Mouse (Mus musculus) neural tube, embryonic 11.5 days (tissue): Measurements from ENCODE around the gene Smap1. TPM values are rescaled to one million over a fixed set of nuclear protein-coding genes. Genes with fewer than 3 reads are reported as not detected.

Experiments used
- ATAC-seq: fragments of 200-750 bp; cut with Nextera tagmentation; 2 replicates; pipeline ENCODE4 v1.8.0; 2017; ENCODE audit warnings: moderate number of reproducible peaks, mild to moderate bottlenecking, moderate TSS enrichment, moderate library complexity; ENCODE audit not compliant: insufficient read depth, low FRiP score, low TSS enrichment
- DNase-seq: peaks from one replicate; pipeline ENCODE4 v3.0.0-alpha.2; 2015; ENCODE audit warnings: low spot score
- H3K27ac ChIP-seq: fragments of 300-500 bp; sonication (generic); 2 replicates; pipeline ENCODE4 v1.5.1; 2014; ENCODE audit warnings: low read depth, mild to moderate bottlenecking, low read length
- H3K27me3 ChIP-seq: fragments of 300-500 bp; sonication (generic); 2 replicates; pipeline ENCODE4 v1.6.1; 2014; ENCODE audit warnings: mild to moderate bottlenecking, low read length, mixed read lengths; ENCODE audit not compliant: control insufficient read depth, insufficient read depth
- H3K36me3 ChIP-seq: fragments of 300-500 bp; sonication (generic); 2 replicates; pipeline ENCODE4 v1.6.1; 2014; ENCODE audit warnings: mild to moderate bottlenecking, low read length, moderate library complexity, mixed read lengths; ENCODE audit not compliant: control insufficient read depth, insufficient read depth
- H3K4me1 ChIP-seq: fragments of 300-500 bp; sonication (generic); 2 replicates; pipeline ENCODE4 v1.6.1; 2014; ENCODE audit warnings: low read length, mixed read lengths; ENCODE audit not compliant: control insufficient read depth, insufficient read depth
- H3K4me2 ChIP-seq: fragments of 300-500 bp; sonication (generic); 2 replicates; pipeline ENCODE4 v1.6.1; 2014; ENCODE audit warnings: low read depth, mild to moderate bottlenecking, moderate library complexity
- H3K4me3 ChIP-seq: fragments of 300-500 bp; sonication (generic); 2 replicates; pipeline ENCODE4 v1.5.1; 2014; ENCODE audit warnings: low read depth, low read length
- H3K9ac ChIP-seq: fragments of 300-500 bp; sonication (generic); 2 replicates; pipeline ENCODE4 v1.6.1; 2014; ENCODE audit warnings: mild to moderate bottlenecking, low read length
- H3K9me3 ChIP-seq: fragments of 300-500 bp; sonication (generic); 2 replicates; pipeline ENCODE4 v1.6.1; 2016; ENCODE audit warnings: low read length; ENCODE audit not compliant: control insufficient read depth
- WGBS: fragments of 180-500 bp; shearing (Covaris S2); extraction: QIAGEN DNeasy Blood & Tissue Kit; methylation state at CpG from one replicate; pipeline ENCODE4 v1.1.7; 2014; 5-methylcytosine and 5-hydroxymethylcytosine counted together
- polyA plus RNA-seq: library from polyadenylated mRNA; unstranded; fragments of >200 nt; fragmentation: Nextera tagmentation; extraction: Ambion mirVana; gene quantifications from 2 replicates; pipeline ENCODE4 v1.2.1, GENCODE M21; 2014

Gene Smap1
- polyA plus RNA-seq, 1 experiment from 2014 or later = 64.6 TPM

DNA sequence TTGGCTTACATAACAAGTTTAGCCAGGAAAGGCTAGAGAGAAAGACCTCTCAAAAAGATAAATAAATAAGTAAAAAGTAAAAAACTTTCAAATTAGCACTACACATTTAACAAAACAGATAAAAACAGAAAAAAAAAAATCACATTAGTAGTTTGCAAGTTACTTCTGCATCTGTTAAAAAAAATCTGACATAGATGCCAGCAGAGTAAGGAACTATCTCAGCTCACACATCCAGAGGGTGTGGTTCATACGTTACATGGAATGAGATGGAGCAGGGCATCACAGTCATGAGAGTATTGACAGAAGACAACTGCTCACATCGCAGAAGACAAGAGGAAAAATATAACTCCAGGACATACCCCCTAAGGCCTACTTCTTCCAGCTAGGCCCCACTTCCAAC, 19.4 kb downstream of the Smap1 start:
- Histone ChIP-seq H3K9me3 (no peaks in the 10 kb centered on the region), H3K27ac (no peak overlapping the region), H3K4me2 (no peak overlapping the region), H3K36me3 (no peaks in the 10 kb centered on the region), H3K27me3 (no peaks in the 10 kb centered on the region), H3K4me3 (no peak overlapping the region), H3K4me1 (no peaks in the 10 kb centered on the region), H3K9ac (no peak overlapping the region)
- no peak for ATAC-seq
- 97% methylated on average over 2 of the region's 2 CpGs for WGBS
- no peak for DNase-seq

DNA sequence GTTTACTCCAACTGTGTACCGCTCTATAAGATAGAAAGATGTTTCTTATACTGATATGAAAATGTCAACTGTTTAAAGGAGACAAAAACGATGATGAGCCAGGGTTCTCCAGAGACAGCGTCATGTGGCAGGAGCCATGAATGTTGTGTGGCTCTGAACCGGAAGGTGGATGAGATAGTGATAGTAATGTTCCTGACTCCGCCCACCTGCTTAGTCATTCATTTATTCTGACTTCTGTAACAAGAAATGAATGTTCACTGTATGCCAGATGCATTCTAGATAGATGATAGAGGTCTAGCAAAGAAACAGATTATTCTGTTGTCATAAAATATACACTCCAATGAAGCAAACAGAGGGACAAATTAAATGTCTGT, 22.5 kb downstream of the Smap1 start:
- Histone ChIP-seq H3K27me3 (no peaks in the 10 kb centered on the region), H3K36me3 (no peaks in the 10 kb centered on the region), H3K4me2 (no peak overlapping the region), H3K4me1 (no peaks in the 10 kb centered on the region), H3K4me3 (no peak overlapping the region), H3K9ac (no peak overlapping the region), H3K27ac (no peak overlapping the region), H3K9me3 (no peaks in the 10 kb centered on the region)
- WGBS = 95% methylated on average over 5 of the region's 5 CpGs
- no peak for ATAC-seq
- DNase-seq = no peak

DNA sequence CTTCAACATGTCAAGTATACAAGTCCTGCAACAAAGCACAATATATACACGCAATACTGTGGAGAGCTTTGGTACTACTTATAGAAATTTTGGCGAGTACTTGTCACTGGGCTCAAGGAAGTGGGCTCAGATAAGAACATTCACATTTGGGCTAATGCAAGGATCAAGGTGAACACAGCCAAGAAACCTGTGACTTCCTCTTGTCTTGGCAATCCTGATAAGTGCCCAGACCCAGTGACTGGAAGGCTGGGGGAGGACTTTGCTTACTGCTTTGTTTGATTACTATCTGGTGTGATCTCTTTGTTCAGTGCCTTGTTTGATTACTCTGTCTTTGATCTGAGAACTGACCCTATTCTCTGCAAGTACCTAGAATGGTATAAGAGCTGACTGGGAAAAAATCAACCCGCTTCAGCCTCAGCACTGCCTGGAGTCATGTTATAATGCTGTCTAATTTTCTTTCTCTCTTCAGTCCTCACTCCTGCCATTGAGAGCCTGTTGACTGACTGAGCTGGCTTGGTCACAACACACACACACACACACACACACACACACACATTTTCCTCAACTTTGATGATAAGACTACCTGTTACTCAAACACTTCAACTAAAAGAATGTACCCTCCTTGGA, 23.0 kb downstream of the Smap1 start:
- Histone ChIP-seq H3K9me3 (no peaks in the 10 kb centered on the region), H3K4me2 (no peak overlapping the region), H3K27me3 (no peaks in the 10 kb centered on the region), H3K9ac (no peak overlapping the region), H3K4me3 (no peak overlapping the region), H3K4me1 (no peaks in the 10 kb centered on the region), H3K27ac (no peak overlapping the region), H3K36me3 (no peaks in the 10 kb centered on the region)
- DNase-seq = no peak
- ATAC-seq = no peak
- WGBS = 88% methylated on average over 3 of the region's 3 CpGs

DNA sequence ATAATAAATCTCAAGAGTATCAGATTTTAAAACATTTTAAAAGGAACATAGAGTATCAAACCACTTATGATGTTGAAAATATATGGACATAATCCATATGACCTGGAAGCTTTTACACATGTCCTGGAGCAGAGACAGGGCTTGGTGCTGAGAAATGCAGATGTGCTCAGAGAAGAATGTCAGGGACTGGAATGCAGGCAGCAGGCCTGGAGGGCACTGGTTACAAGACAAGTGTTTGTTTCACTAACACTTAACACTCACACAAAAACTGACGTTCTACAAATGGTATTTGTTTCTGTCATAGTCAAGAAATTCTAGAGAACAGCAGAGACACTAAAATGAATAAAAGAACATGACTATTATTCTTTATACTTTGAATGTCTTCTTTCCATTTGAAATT, 30.0 kb downstream of the Smap1 start:
- Histone ChIP-seq H3K9me3 (no peaks in the 10 kb centered on the region), H3K4me1 (no peaks in the 10 kb centered on the region), H3K4me3 (no peak overlapping the region), H3K4me2 (no peak overlapping the region), H3K9ac (no peak overlapping the region), H3K27ac (no peak overlapping the region), H3K27me3 (no peaks in the 10 kb centered on the region), H3K36me3 (no peaks in the 10 kb centered on the region)
- 67% methylated on average over 1 of the region's 1 CpGs for WGBS
- ATAC-seq (no peak), DNase-seq (no peak)

DNA sequence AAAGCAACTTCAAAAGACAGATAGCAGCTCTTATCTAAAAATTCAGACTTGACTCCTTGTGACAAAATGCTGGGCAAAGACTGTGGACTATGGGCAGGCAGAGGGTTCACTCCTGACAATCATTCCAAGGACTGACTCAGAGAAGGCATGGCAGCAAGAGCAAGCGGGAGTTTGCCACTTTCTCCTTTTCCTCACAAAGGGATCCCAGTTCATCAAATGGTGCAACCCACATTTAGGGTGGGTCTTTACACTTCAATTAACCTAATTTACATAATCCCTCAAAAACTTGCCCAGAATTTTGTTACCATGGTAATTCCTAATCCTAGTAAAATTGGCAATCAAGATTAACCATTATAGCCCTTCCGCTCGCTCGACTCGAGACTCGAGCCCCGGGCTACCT, 37.2 kb downstream of the Smap1 start:
- no peak overlapping the region for H3K4me2 ChIP-seq
- H3K27ac ChIP-seq = no peak overlapping the region
- H3K4me3 ChIP-seq = no peak overlapping the region
- no peak for DNase-seq
- H3K9me3 ChIP-seq = no peaks in the 10 kb centered on the region
- H3K4me1 ChIP-seq = no peaks in the 10 kb centered on the region
- no peaks in the 10 kb centered on the region for H3K36me3 ChIP-seq
- ATAC-seq = no peak
- no peaks in the 10 kb centered on the region for H3K27me3 ChIP-seq
- WGBS = 96% methylated on average over 7 of the region's 7 CpGs
- H3K9ac ChIP-seq = no peak overlapping the region

DNA sequence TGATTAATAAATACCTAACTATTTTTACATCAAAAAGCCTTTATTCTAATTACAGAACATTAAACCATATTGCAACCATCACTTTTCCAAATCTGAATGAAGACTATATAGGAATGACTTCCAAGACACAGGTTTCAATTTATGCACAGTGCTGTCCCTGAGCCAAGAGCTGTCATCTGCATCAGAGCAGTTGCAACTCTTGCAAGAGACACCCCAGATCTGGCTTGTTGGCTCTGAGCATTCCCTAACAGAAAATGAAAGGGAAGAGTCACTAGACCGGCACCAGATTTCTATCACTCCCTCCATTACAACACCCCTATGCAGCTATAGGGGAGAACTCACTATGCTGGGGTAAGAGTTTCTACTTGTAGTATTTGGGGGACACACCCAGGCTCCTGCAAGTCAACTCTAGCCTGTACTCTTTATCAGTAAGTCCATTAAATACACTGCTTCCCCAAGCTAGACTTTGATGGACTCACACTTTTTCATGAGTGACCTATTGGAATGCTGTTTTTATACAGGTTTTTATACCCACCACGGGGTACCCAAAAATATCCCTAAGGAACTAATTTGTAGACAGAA, 37.9 kb downstream of the Smap1 start:
- DNase-seq = no peak
- H3K4me1 ChIP-seq = no peaks in the 10 kb centered on the region

DNA sequence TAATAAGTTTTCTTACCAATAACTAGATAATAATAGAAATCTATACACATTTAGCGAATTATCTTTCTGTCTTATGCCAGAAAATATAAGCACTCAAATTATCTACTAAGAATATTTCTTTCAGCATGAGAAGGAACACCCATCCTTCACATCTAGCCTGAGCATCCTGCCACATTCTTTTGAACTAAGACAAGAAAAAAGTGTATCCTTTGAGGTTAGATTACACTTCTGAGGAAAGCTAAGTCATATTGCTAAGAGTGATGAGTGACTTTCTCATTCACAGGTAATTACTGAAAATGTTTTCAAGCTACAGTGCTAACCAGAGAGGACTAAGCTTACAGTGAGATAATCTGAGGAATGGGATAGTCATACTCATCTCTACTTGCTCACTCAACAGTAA, 39.4 kb downstream of the Smap1 start:
- H3K4me3 ChIP-seq = no peak overlapping the region
- DNase-seq (no peak), ATAC-seq (no peak)
- H3K4me2 ChIP-seq = no peak overlapping the region
- H3K4me1 ChIP-seq = no peaks in the 10 kb centered on the region
- H3K36me3 ChIP-seq = no peaks in the 10 kb centered on the region
- 98% methylated on average over 1 of the region's 1 CpGs for WGBS
- H3K9ac ChIP-seq = no peak overlapping the region
- no peak overlapping the region for H3K27ac ChIP-seq
- H3K27me3 ChIP-seq = no peaks in the 10 kb centered on the region
- no peaks in the 10 kb centered on the region for H3K9me3 ChIP-seq

More for the DNA sequence above, 37.9 kb downstream of the Smap1 start:
- no peaks in the 10 kb centered on the region for H3K27me3 ChIP-seq
- no peak for ATAC-seq
- no peak overlapping the region for H3K27ac ChIP-seq
- WGBS = 97% methylated on average over 2 of the region's 2 CpGs
- no peaks in the 10 kb centered on the region for H3K36me3 ChIP-seq
- H3K9me3 ChIP-seq = no peaks in the 10 kb centered on the region
- no peak overlapping the region for H3K4me3 ChIP-seq
- H3K4me2 ChIP-seq = no peak overlapping the region
- no peak overlapping the region for H3K9ac ChIP-seq

DNA sequence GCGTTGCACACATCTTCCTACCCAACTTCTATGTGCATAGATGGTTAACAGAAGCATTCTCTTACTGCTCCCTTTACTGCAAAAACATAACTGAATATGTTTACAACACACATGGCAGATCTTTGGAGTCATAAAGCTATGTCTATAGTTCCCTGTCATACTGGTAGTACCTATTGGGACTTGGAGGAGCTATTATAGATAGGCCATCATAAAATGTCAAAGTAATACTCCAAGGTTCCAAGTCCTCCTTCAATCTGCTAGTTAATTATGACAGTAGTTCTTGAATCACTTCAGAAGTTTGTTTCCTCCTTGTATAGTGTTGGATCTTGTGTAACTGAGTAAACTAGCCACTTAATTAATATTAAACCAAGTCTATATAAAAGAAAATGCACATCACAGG, 49.9 kb downstream of the Smap1 start:
- H3K9ac ChIP-seq = no peak overlapping the region
- H3K27ac ChIP-seq = no peak overlapping the region
- no peaks in the 10 kb centered on the region for H3K27me3 ChIP-seq
- DNase-seq = no peak
- H3K4me2 ChIP-seq = no peak overlapping the region
- H3K9me3 ChIP-seq = no peaks in the 10 kb centered on the region
- ATAC-seq = no peak
- no peak overlapping the region for H3K4me3 ChIP-seq
- H3K4me1 ChIP-seq = no peaks in the 10 kb centered on the region
- H3K36me3 ChIP-seq = no peaks in the 10 kb centered on the region
- WGBS = 100% methylated on average over 1 of the region's 1 CpGs

DNA sequence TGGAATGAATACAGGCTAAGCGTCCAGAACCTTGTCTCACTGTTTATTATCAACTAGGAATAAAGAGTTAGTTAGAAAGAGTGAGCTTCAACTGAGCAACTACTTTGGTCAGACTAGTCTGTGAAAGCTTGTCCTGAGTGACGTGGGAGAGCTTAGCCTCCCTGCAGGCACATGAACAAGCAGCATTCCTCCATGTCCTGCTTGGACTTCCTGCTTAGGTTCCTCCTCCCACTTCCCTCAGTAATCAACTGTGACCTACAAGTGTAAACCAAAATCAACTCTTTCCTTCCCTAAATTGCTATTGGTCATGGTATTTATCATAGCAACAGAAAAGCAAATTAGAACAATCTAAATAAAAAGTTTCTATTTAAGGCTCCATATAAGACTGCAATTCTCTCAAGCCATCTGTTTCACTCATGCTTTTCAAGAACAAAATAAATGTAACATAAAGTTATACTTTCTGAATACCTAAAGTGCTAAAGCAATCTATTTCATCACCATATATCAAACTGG, 54.7 kb downstream of the Smap1 start:
- no peak for ATAC-seq
- 53% methylated on average over 2 of the region's 2 CpGs for WGBS
- H3K9ac ChIP-seq = no peak overlapping the region

More for the DNA sequence above, 54.7 kb downstream of the Smap1 start:
- Histone ChIP-seq H3K4me1 (no peaks in the 10 kb centered on the region), H3K27ac (no peak overlapping the region), H3K36me3 (no peaks in the 10 kb centered on the region), H3K4me2 (no peak overlapping the region), H3K27me3 (no peaks in the 10 kb centered on the region), H3K4me3 (no peak overlapping the region), H3K9me3 (no peaks in the 10 kb centered on the region)
- no peak for DNase-seq
